9 mouse cellular contexts compared by ENCODE assay signal in genomic region chr8:77492356-77493058, GRCm38 (mm10). TPM values are rescaled to one million over a fixed set of nuclear protein-coding genes. Genes with fewer than 3 reads are reported as not detected.
DNase-seq lines count a peak whose midpoint lies in the region; ATAC-seq lines count a peak whose summit lies in the region.
"Had no signal": no experiment of that assay in that cellular context is flagged by ENCODE, and none has a peak within 500 bp of the region (broad histone marks: within the 10 kb centered on the region; RNA-seq: fewer than 3 reads in every experiment).

No protein-coding gene starts in this region.

- 89% methylated on average over 5 of the region's 5 CpGs for WGBS in forebrain, embryonic 12.5 days

- no peaks in the 10 kb centered on the region for H3K27me3 ChIP-seq in forebrain, embryonic 12.5 days
- H3K27me3 ChIP-seq: Patski had no signal

- H3K9ac ChIP-seq in forebrain, embryonic 12.5 days, result no peak overlapping the region

- no peaks in the 10 kb centered on the region for H3K9me3 ChIP-seq in forebrain, embryonic 12.5 days

- peak; percentile 71 for ATAC-seq in megakaryocyte-erythroid progenitor cell, adult 5-6 weeks (replicated peaks; ENCODE audit: low FRiP score, low TSS enrichment, poor library complexity, severe bottlenecking)
- no peak for ATAC-seq in forebrain, embryonic 12.5 days (ENCODE audit: low FRiP score)
- ATAC-seq: Patski had no signal

- no peaks in the 10 kb centered on the region for H3K36me3 ChIP-seq in forebrain, embryonic 12.5 days (replicated peaks)

- no peaks in the 10 kb centered on the region; the same call in 1 of the 2 replicates for H3K4me1 ChIP-seq in forebrain, embryonic 12.5 days

- H3K4me2 ChIP-seq in forebrain, embryonic 12.5 days, result no peak overlapping the region

- no peak overlapping the region for H3K4me3 ChIP-seq in forebrain, embryonic 12.5 days (replicated peaks)

- no peak overlapping the region for H3K27ac ChIP-seq in forebrain, embryonic 12.5 days

- peak; percentile 41 to 69 for DNase-seq in layer of hippocampus, adult 18-20 months (ENCODE audit: low spot score in 2 of 2)
- DNase-seq in layer of hippocampus, postnatal 25 days (ENCODE audit: extremely low spot score in 1 of 2, low spot score in 1 of 2), result no peak
- DNase-seq in gastrocnemius, postnatal 10 days, result peak; percentile 39
- peak; percentile 55 for DNase-seq in kidney, postnatal 10 days
- DNase-seq in Muller cell, postnatal 12 days (ENCODE audit: inconsistent ontology term), result no peak
- no peak for DNase-seq in adrenal gland, postnatal 10 days

RNA-seq across cellular contexts. Expression of gene Arhgap10, which starts 25.2 kb away (rescaled TPM):
- total RNA-seq in layer of hippocampus, adult 18-20 months (2021), result 10 to 100 TPM; 11.0 to 11.3 TPM
- 1 to 10 TPM; 8.0 to 9.3 TPM for total RNA-seq in layer of hippocampus, postnatal 25 days (2021)
- 10 to 100 TPM; 56.8 to 57.2 TPM for total RNA-seq in gastrocnemius, postnatal 10 days (2021)
- total RNA-seq in megakaryocyte-erythroid progenitor cell, adult 5-6 weeks (2014; fragmentation: Nextera tagmentation), result 9.5 and 13.3 TPM in 2 replicates
- 18.2 and 27.8 TPM in 2 replicates for total RNA-seq in megakaryocyte-erythroid progenitor cell, adult 5-6 weeks (2017)
- total RNA-seq in adrenal gland, postnatal 10 days (2021), result 10 to 100 TPM; 20.9 to 29.4 TPM
- polyA plus RNA-seq in forebrain, embryonic 12.5 days (2016; fragmentation: Nextera tagmentation; extraction: Ambion mirVana), result 9.7 and 11.4 TPM in 2 replicates

RNA-seq across cellular contexts. Expression of gene Prmt9, which starts 56.7 kb away (rescaled TPM):
- 10 to 100 TPM; 17.4 to 19.2 TPM for total RNA-seq in layer of hippocampus, adult 18-20 months (2021)
- total RNA-seq in layer of hippocampus, postnatal 25 days (2021), result 10 to 100 TPM; 18.9 to 20.8 TPM
- 10 to 100 TPM in 1 of 2 experiments, 1 to 10 TPM in 1; 9.3 to 10.1 TPM for total RNA-seq in gastrocnemius, postnatal 10 days (2021)
- total RNA-seq in megakaryocyte-erythroid progenitor cell, adult 5-6 weeks (2014; fragmentation: Nextera tagmentation), result 24.1 and 28.9 TPM in 2 replicates
- total RNA-seq in megakaryocyte-erythroid progenitor cell, adult 5-6 weeks (2017), result 26.1 and 31.2 TPM in 2 replicates
- total RNA-seq in adrenal gland, postnatal 10 days (2021), result 10 to 100 TPM; 16.0 to 18.7 TPM
- 19.6 and 20.8 TPM in 2 replicates for polyA plus RNA-seq in forebrain, embryonic 12.5 days (2016; fragmentation: Nextera tagmentation; extraction: Ambion mirVana)

Comparison
In these comparisons a context has a peak if more than half of its experiments do, and no peak if none do; other contexts are left out.
1. DNase-seq: peak in layer of hippocampus, adult 18-20 months (2 of 2), gastrocnemius, postnatal 10 days (single experiment) and kidney, postnatal 10 days (single experiment); none in layer of hippocampus, postnatal 25 days (0 of 2), Muller cell, postnatal 12 days (single experiment) and adrenal gland, postnatal 10 days (single experiment).